Mouse (Mus musculus): ENCODE data around the gene Cbfa2t2.
A peak's percentile ranks its signal among the peaks of the same experiment; 100 is the strongest.

- TF ChIP-seq CTCF (IDR thresholded peaks at IDR 0.05; ENCODE audit: low read depth, low read length) (peak; percentile 86), POLR2A (IDR thresholded peaks at IDR 0.05; ENCODE audit: extremely low read depth, insufficient read depth, low read length) (no peak)
Measured at GRCm38 (mm10) chr2:154552424-154552907, 116.2 kb downstream of the Cbfa2t2 start.

Data from liver, adult 2 months (tissue).